Mouse (Mus musculus) heart, postnatal 0 days (tissue): ENCODE results near the gene Tmem234.

Source experiments
- CTCF ChIP-seq: IDR thresholded peaks from 2 replicates; pipeline ENCODE4 v1.5.1; 2016; ENCODE audit warnings: antibody characterized with exemption, control low read depth, low read depth
- EP300 ChIP-seq: IDR thresholded peaks from 2 replicates; pipeline ENCODE4 v1.6.1; 2016; ENCODE audit warnings: antibody characterized with exemption, low read depth

DNA sequence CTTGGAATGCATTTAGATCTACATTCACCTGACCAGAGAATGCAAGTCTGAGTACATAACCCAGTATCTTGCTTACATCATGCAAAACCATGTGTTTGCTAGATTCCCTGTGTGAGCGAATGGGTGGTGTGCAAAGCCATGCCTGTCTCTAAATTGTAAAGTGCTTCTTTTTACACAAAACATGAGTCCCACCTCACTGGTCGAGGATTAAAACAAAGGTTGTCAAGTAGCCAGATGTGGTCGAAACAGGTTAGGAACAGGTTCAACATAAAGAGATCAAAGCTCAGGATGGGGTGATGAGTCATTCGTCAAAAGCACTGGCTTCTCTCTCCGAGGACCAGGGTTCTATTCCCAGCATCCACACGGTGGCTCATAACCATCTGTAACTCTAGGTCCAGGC, 35.3 kb upstream of the Tmem234 start:
- no peak for TF ChIP-seq CTCF
- no peak for TF ChIP-seq EP300
